Mouse (Mus musculus) kidney, embryonic 14.5 days (tissue): ENCODE measurements at regions not wholly inside any gene's neighbourhood (a gene's known extent, or its start where the extent isn't known, plus 50 kb on each side); places are given as distances from the start of the nearest gene placed in this dataset.

Experiments used
- ATAC-seq: fragments of 200-750 bp; cut with Nextera tagmentation; 2 replicates; pipeline ENCODE4 v1.8.0; 2017; ENCODE audit warnings: moderate number of reproducible peaks, mild to moderate bottlenecking, moderate TSS enrichment, moderate library complexity; ENCODE audit not compliant: low FRiP score, low TSS enrichment
- H3K27ac ChIP-seq: fragments of 300-500 bp; sonication (generic); 2 replicates; pipeline ENCODE4 v1.5.1; 2014; ENCODE audit warnings: low read depth, mild to moderate bottlenecking, low read length, moderate library complexity, mixed read lengths
- H3K27me3 ChIP-seq: fragments of 300-500 bp; sonication (generic); 2 replicates; pipeline ENCODE4 v1.6.1; 2014; ENCODE audit warnings: mild to moderate bottlenecking, low read length; ENCODE audit not compliant: control insufficient read depth, insufficient read depth
- H3K36me3 ChIP-seq: fragments of 300-500 bp; sonication (generic); 2 replicates; pipeline ENCODE4 v1.6.1; 2014; ENCODE audit warnings: low read length, mixed read lengths; ENCODE audit not compliant: control insufficient read depth, insufficient read depth
- H3K4me1 ChIP-seq: fragments of 300-500 bp; sonication (generic); 2 replicates; pipeline ENCODE4 v1.6.1; 2014; ENCODE audit warnings: low read length, mixed read lengths; ENCODE audit not compliant: control insufficient read depth, insufficient read depth
- H3K4me2 ChIP-seq: fragments of 300-500 bp; sonication (generic); replicated peaks from 2 replicates; pipeline ENCODE4 v1.6.1; 2014; ENCODE audit warnings: low read depth, mild to moderate bottlenecking, low read length
- H3K4me3 ChIP-seq: fragments of 300-500 bp; sonication (generic); 2 replicates; pipeline ENCODE4 v1.5.1; 2014; ENCODE audit warnings: mild to moderate bottlenecking, low read length
- H3K9ac ChIP-seq: fragments of 300-500 bp; sonication (generic); 2 replicates; pipeline ENCODE4 v1.6.1; 2014; ENCODE audit warnings: low read depth, mild to moderate bottlenecking, low read length, moderate library complexity
- H3K9me3 ChIP-seq: fragments of 300-500 bp; sonication (generic); 2 replicates; pipeline ENCODE4 v1.6.1; 2016; ENCODE audit warnings: low read length; ENCODE audit not compliant: control insufficient read depth
- WGBS: fragments of 180-500 bp; shearing (Covaris S2); extraction: QIAGEN DNeasy Blood & Tissue Kit; methylation state at CpG from one replicate; pipeline ENCODE4 v1.1.7; 2014; 5-methylcytosine and 5-hydroxymethylcytosine counted together

- Histone ChIP-seq H3K4me1 (no peaks in the 10 kb centered on the region), H3K4me3 (no peak overlapping the region), H3K4me2 (no peak overlapping the region), H3K9me3 (no peaks in the 10 kb centered on the region), H3K27ac (no peak overlapping the region), H3K9ac (no peak overlapping the region), H3K27me3 (no peaks in the 10 kb centered on the region), H3K36me3 (no peaks in the 10 kb centered on the region)
- ATAC-seq = no peak
- 89% methylated on average over 2 of the region's 2 CpGs for WGBS
Measured at GRCm38 (mm10) chr10:19162104-19162503, 146.6 kb upstream of the Tnfaip3 start.

GRCm38 (mm10) chr10:19161149-19161548, 145.7 kb upstream of the Tnfaip3 start:
- H3K4me3 ChIP-seq = no peak overlapping the region
- H3K36me3 ChIP-seq = no peaks in the 10 kb centered on the region
- no peak overlapping the region for H3K4me2 ChIP-seq
- no peak overlapping the region for H3K9ac ChIP-seq
- no peaks in the 10 kb centered on the region for H3K9me3 ChIP-seq
- no peak for ATAC-seq
- no peaks in the 10 kb centered on the region for H3K27me3 ChIP-seq
- H3K4me1 ChIP-seq = no peaks in the 10 kb centered on the region
- H3K27ac ChIP-seq = no peak overlapping the region

DNA sequence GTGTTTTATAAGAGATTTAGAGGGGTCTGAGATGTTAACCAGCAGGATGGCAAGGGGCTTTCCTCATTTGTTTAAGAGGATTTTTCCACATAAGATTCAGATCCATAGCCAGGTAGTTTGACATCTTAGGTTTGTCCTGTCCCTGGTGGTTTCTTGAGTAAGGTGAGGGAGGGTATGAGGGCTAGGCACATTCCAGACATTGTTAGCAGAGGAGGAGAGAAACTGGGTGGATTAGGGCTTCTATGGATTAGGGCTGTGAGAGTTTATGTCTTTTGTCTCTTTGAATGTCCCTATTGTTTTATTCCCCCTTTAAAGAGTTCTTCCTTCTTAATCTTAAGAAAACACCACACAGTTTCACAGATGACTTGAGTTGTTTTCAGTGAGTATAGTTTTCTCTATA, 138.6 kb upstream of the Tnfaip3 start:
- no peaks in the 10 kb centered on the region for H3K4me1 ChIP-seq
- H3K36me3 ChIP-seq = no peaks in the 10 kb centered on the region
- ATAC-seq = no peak
- H3K4me2 ChIP-seq = no peak overlapping the region
- no peaks in the 10 kb centered on the region for H3K9me3 ChIP-seq
- no peak overlapping the region for H3K9ac ChIP-seq
- H3K27me3 ChIP-seq = no peaks in the 10 kb centered on the region
- no peak overlapping the region for H3K27ac ChIP-seq
- H3K4me3 ChIP-seq = no peak overlapping the region

GRCm38 (mm10) chr10:19152773-19153172, 137.3 kb upstream of the Tnfaip3 start:
- H3K27me3 ChIP-seq = no peaks in the 10 kb centered on the region
- no peak overlapping the region for H3K9ac ChIP-seq
- 77% methylated on average over 5 of the region's 5 CpGs for WGBS
- H3K9me3 ChIP-seq = no peaks in the 10 kb centered on the region
- no peak overlapping the region for H3K4me3 ChIP-seq
- H3K27ac ChIP-seq = no peak overlapping the region
- no peaks in the 10 kb centered on the region for H3K4me1 ChIP-seq
- no peaks in the 10 kb centered on the region for H3K36me3 ChIP-seq
- ATAC-seq = no peak
- H3K4me2 ChIP-seq = no peak overlapping the region

DNA sequence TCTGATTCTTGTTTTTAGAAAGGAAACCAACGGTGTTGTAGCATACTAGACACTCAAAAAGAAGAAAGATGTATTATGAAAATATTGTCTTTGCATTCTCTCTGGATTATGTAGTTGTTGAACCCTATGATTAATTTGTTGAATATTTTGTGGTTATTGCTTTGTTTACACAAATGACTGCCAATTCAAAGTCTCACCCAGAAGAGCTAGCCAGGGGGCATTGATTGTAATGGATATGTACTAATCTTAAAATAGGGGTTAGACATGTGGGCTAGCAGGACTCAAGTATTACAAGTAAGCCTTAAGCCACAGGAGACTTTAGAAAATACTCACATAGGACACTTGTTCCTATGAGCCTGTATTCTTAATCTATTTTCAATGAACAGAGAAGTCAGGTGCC, 135.3 kb upstream of the Tnfaip3 start:
- H3K9ac ChIP-seq = no peak overlapping the region
- no peaks in the 10 kb centered on the region for H3K4me1 ChIP-seq
- H3K27ac ChIP-seq = no peak overlapping the region
- H3K36me3 ChIP-seq = no peaks in the 10 kb centered on the region
- H3K4me3 ChIP-seq = no peak overlapping the region
- 83% methylated on average over 1 of the region's 1 CpGs for WGBS
- no peak overlapping the region for H3K4me2 ChIP-seq
- ATAC-seq = no peak
- no peaks in the 10 kb centered on the region for H3K27me3 ChIP-seq
- H3K9me3 ChIP-seq = no peaks in the 10 kb centered on the region

- Histone ChIP-seq H3K27ac (no peak overlapping the region), H3K4me1 (no peaks in the 10 kb centered on the region), H3K9me3 (no peaks in the 10 kb centered on the region), H3K9ac (no peak overlapping the region), H3K4me2 (no peak overlapping the region), H3K4me3 (no peak overlapping the region), H3K36me3 (no peaks in the 10 kb centered on the region), H3K27me3 (no peaks in the 10 kb centered on the region)
- 22% methylated on average over 3 of the region's 3 CpGs for WGBS
- ATAC-seq = no peak
Measured at GRCm38 (mm10) chr10:19150005-19150404, 134.5 kb upstream of the Tnfaip3 start.

DNA sequence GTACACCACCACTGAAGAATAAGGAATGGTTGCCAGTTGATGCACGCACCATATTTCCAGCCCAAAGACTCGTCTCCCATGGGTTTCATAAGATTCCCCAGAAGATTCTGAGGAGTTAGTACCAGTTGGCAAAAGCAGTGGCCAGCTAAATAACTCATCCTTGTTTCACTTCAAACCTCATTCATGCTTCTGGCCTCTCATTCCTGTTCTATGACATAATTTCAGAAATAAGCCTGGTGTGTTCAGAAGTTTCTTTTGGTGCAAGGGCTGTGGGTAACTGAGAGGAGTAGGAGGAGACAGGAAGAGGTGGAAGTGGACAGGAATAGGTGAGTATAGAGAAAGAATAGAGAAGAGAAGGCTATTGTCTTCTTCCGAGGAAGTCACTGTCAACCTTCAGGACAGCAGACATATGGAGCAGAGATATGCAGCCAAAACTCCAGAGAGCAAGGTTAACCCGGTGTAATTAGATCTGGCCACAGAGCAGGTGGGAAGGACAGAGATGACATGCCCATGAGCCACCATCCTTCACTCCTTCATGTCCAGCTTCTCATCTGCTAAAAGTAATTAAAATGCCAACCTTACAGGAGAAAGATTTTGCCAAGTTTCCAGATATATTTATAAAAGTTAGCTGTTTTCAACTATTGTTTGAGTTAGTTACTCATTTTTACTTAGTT, 133.9 kb upstream of the Tnfaip3 start:
- ATAC-seq = no peak
- Histone ChIP-seq H3K9me3 (no peaks in the 10 kb centered on the region), H3K4me3 (no peak overlapping the region), H3K4me2 (no peak overlapping the region), H3K27me3 (no peaks in the 10 kb centered on the region), H3K36me3 (no peaks in the 10 kb centered on the region), H3K9ac (no peak overlapping the region), H3K4me1 (no peaks in the 10 kb centered on the region), H3K27ac (no peak overlapping the region)
- 67% methylated on average over 4 of the region's 4 CpGs for WGBS

DNA sequence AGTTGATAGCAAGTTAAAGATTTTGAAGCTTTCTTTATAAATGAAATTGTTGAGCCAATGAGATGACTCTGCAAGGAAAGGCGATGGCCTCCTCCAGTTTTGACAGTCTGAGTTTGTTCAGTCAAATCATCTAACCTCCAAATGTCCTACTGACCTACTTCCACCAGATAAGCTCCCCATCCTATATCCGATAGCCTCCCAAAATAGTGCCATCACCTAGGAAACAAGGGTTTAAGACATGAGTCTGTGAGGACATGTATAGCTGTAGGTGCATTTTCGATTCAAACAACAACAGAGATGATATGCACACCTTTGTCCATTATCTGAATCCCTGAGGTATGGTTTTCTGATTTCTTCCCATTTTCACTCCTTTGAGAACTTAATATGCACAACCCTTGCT, 126.0 kb upstream of the Tnfaip3 start:
- H3K9me3 ChIP-seq = no peaks in the 10 kb centered on the region
- H3K9ac ChIP-seq = no peak overlapping the region
- H3K4me2 ChIP-seq = no peak overlapping the region
- no peaks in the 10 kb centered on the region for H3K27me3 ChIP-seq
- H3K27ac ChIP-seq = no peak overlapping the region
- 93% methylated on average over 3 of the region's 3 CpGs for WGBS
- H3K4me1 ChIP-seq = no peaks in the 10 kb centered on the region
- no peak overlapping the region for H3K4me3 ChIP-seq
- ATAC-seq = no peak
- H3K36me3 ChIP-seq = no peaks in the 10 kb centered on the region

DNA sequence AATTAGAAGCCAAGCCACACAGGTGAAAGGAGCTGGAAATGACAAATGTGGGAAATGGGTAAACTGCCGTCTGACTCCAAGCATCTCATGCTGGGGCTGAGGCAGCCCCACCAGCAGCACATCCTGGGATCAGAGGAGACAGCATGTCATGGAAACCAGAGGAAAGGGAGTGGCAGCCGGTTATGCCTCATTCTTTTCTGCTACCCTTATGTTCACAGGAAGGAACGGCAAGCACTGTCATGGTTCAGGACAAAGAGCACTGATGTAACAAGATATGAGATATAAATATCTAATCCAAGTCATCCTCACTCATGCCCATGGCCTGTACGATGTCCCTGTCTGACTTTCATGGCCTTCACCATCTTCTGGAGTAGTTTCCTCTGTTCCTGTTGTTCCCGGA, 125.2 kb upstream of the Tnfaip3 start:
- Histone ChIP-seq H3K27me3 (no peaks in the 10 kb centered on the region), H3K9me3 (no peaks in the 10 kb centered on the region), H3K4me2 (no peak overlapping the region), H3K9ac (no peak overlapping the region), H3K4me3 (no peak overlapping the region), H3K36me3 (no peaks in the 10 kb centered on the region), H3K4me1 (no peaks in the 10 kb centered on the region), H3K27ac (no peak overlapping the region)
- 40% methylated on average over 5 of the region's 5 CpGs for WGBS
- ATAC-seq = no peak
